Mouse (Mus musculus) erythroblast, embryonic 14.5 days (primary cell): ENCODE measurements around the gene Arnt2. TPM values are rescaled to one million over a fixed set of nuclear protein-coding genes. Genes with fewer than 3 reads are reported as not detected.

Experiments used
- H3K27me3 ChIP-seq: 2 replicates; pipeline ENCODE4 v1.6.1; 2012; ENCODE audit warnings: inconsistent platforms; ENCODE audit not compliant: control insufficient read depth
- H3K36me3 ChIP-seq: 2 replicates; pipeline ENCODE4 v1.6.1; 2012; ENCODE audit warnings: mild to moderate bottlenecking, inconsistent platforms; ENCODE audit not compliant: control insufficient read depth
- H3K4me1 ChIP-seq: 2 replicates; pipeline ENCODE4 v1.6.1; 2012; ENCODE audit warnings: inconsistent platforms; ENCODE audit not compliant: control insufficient read depth
- H3K4me3 ChIP-seq: replicated peaks from 2 replicates; pipeline ENCODE3; 2012; ENCODE audit warnings: moderate library complexity, mild to moderate bottlenecking, inconsistent platforms
- H3K9me3 ChIP-seq: 2 replicates; pipeline ENCODE4 v1.6.1; 2012; ENCODE audit warnings: low read length, inconsistent platforms, mixed read lengths; ENCODE audit not compliant: control insufficient read depth
- GATA1 ChIP-seq: IDR thresholded peaks from 2 replicates; pipeline ENCODE4 v1.6.1; 2012; ENCODE audit warnings: low read length, inconsistent platforms, mixed read lengths
- TAL1 ChIP-seq: IDR thresholded peaks from 3 replicates; pipeline ENCODE4 v1.6.1; 2012; ENCODE audit warnings: low read length, inconsistent platforms, mixed read lengths
- polyA plus RNA-seq: library from polyadenylated mRNA; stranded (reverse); fragments of >175 nt; gene quantifications from 2 replicates; pipeline ENCODE4 v1.2.3, GENCODE M21; 2012

Arnt2 gene
- polyA plus RNA-seq, 1 experiment: not detected

DNA sequence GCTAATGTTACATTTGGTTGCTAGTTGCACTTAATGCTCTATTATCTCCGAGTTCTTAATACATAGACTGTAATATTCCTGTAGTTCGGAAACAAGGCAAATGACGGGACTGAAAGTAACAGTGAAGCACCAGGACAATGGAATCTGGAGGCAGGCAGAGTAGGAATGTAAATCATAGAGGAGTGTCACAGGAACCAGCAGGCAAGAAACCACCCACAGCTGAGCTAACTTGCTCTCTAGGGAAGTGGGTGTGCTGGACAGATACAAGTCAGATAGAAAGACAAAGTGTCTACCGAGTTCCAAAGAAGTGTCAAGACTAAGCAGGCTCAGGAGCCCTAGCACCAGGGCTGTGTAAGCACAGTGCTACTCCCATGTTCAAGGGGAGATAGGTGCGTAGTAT is 32.6 kb downstream of the Arnt2 start:
- Histone ChIP-seq H3K9me3 (no peaks in the 10 kb centered on the region), H3K36me3 (no peaks in the 10 kb centered on the region), H3K4me1 (no peaks in the 10 kb centered on the region), H3K27me3 (no peaks in the 10 kb centered on the region), H3K4me3 (no peak overlapping the region)
- TF ChIP-seq TAL1 (no peak), GATA1 (no peak)

DNA sequence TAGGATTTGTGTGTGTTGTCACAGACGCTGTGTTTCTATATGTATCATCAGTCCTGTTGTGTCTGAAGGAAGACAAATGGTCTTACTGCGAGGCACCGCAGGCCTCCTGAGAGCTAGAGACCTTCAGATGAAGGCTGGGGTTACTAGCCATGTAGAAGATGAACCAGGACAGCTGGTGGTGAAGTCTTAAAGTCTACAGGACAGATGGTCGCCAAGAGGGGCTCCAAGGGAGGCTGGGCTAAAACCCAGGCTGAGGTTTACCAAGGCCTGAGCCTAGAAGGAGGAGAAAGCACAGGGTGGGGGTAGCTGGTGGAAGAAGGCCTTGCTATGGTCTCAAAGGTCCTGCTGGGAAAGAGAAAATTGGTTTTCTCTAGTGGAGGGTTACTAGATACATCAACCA is 36.3 kb downstream of the Arnt2 start:
- Histone ChIP-seq H3K4me1 (no peaks in the 10 kb centered on the region), H3K9me3 (no peaks in the 10 kb centered on the region), H3K27me3 (no peaks in the 10 kb centered on the region), H3K4me3 (no peak overlapping the region), H3K36me3 (no peaks in the 10 kb centered on the region)
- no peak for TF ChIP-seq TAL1
- TF ChIP-seq GATA1: no peak

DNA sequence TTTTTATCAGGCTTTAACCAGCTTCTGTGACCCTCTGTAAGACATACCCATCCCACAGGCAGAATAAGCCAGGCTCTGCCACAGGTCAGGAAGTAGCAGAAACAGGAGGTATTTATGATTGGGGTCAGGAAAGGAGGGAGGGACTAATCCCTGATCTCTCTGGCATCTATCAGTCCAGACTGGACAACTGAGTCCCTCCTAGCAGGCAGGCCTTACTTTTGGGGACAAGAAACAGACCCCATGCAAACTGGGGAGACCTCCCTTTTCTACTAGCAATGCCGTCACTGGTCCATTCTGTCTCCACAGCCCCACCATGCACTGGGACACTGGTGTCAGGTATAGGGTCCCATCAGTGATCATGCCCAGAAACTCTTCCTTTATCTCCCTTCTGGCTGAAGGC is 37.1 kb downstream of the Arnt2 start:
- H3K4me3 ChIP-seq: no peak overlapping the region
- H3K4me1 ChIP-seq: no peaks in the 10 kb centered on the region
- no peaks in the 10 kb centered on the region for H3K27me3 ChIP-seq

DNA sequence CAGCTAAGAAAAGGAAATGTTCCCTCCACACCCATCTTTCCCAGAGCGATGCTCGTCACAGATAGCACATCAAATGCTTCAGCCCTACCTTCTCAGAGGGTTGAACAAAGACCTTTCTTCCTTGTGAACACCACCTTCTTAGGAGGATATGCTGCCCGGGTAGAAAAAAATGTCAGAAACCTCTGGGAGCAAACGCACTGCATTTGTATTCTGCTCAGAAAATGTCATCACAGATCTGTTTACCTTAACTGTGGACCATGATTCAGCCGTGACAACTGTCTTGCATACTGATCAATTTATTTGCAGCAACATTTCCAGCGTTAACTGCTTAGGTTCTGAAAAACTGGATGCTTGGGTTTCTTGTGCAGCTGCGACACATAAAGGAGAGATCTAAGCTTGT is 37.7 kb downstream of the Arnt2 start:
- no peaks in the 10 kb centered on the region for H3K9me3 ChIP-seq
- TF ChIP-seq TAL1 (no peak), GATA1 (no peak)
- no peaks in the 10 kb centered on the region for H3K4me1 ChIP-seq
- no peaks in the 10 kb centered on the region for H3K27me3 ChIP-seq
- no peaks in the 10 kb centered on the region for H3K36me3 ChIP-seq
- no peak overlapping the region for H3K4me3 ChIP-seq

More for the DNA sequence above, 37.1 kb downstream of the Arnt2 start:
- TF ChIP-seq TAL1 (no peak), GATA1 (no peak)
- no peaks in the 10 kb centered on the region for H3K36me3 ChIP-seq
- H3K9me3 ChIP-seq: no peaks in the 10 kb centered on the region

DNA sequence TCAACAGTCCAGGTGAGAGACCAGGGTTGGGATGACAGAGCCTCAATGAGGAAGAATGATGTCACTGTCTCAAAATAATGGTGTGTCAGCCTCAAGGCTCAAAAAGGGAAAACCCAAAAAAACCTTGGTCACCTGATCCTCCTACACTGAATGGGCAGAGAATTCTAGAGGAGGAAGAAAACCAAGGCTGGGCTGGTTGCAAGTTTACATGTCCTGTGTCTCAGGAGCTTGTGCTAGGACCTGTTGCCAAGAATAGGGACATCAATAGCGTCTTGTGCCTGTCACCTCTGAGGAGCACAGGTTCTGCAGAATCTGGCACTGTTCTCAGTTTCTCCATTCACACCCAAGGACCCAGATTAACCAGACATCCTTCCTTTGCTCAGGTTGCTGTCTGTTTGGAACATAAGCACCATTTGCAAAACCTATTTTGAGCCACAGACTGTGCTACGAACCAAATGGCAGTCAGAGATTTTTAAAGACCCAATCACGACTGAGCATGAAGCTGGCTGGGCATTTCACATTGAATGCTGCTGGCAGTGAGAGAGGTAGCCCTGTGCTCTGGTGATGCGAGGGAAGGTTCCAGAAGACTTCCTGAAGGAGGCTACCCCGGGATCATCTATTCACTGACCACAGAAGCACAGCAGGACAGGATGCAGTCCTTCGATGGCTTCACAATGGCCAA is 38.9 kb downstream of the Arnt2 start:
- TF ChIP-seq TAL1 (no peak), GATA1 (no peak)
- H3K4me3 ChIP-seq: no peak overlapping the region
- no peaks in the 10 kb centered on the region for H3K4me1 ChIP-seq
- H3K27me3 ChIP-seq: no peaks in the 10 kb centered on the region
- H3K36me3 ChIP-seq: no peaks in the 10 kb centered on the region
- no peaks in the 10 kb centered on the region for H3K9me3 ChIP-seq

DNA sequence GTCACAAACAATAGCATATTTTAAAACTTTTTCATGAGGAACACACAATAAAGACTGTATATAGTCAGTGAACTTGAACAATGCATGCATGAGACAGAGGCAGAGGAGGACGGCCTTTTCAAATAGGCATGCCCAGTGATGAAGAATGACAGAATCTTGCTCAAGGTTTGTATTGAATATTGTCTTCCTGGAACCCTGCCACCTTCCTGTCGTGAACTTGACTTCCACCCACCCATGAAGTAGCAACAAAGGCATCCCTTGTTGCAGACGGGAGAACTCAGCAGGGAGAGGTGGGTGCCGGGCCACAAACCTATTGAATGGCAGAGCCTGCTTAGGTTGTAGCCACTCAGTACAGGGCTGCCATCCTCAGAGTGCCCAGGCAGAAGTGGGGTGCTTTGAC is 43.7 kb downstream of the Arnt2 start:
- no peak for TF ChIP-seq TAL1
- no peak for TF ChIP-seq GATA1
- Histone ChIP-seq H3K36me3 (no peaks in the 10 kb centered on the region), H3K4me1 (no peaks in the 10 kb centered on the region), H3K9me3 (no peaks in the 10 kb centered on the region), H3K27me3 (no peaks in the 10 kb centered on the region), H3K4me3 (no peak overlapping the region)

DNA sequence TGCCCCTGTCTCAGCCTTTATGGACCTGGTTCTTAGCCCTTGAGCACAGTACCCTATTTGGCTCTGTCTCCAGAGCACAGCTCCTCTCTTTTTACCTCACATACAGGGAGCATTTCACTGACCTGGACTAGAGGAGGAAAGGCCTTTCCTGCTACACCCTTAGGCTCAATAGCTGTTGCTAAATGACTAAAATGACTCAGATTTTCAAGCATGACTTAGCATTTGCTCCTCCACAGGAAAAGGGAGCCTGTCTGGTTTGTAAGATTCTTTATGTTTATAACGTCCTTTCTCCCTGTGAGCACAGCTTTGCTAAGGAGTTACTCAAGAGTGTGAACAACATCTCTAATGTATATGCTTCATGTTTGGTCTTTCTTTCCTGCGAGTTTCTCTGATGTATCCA is 47.3 kb downstream of the Arnt2 start:
- TF ChIP-seq TAL1 (no peak), GATA1 (no peak)
- Histone ChIP-seq H3K4me1 (no peaks in the 10 kb centered on the region), H3K27me3 (no peaks in the 10 kb centered on the region), H3K9me3 (no peaks in the 10 kb centered on the region), H3K4me3 (no peak overlapping the region), H3K36me3 (no peaks in the 10 kb centered on the region)

DNA sequence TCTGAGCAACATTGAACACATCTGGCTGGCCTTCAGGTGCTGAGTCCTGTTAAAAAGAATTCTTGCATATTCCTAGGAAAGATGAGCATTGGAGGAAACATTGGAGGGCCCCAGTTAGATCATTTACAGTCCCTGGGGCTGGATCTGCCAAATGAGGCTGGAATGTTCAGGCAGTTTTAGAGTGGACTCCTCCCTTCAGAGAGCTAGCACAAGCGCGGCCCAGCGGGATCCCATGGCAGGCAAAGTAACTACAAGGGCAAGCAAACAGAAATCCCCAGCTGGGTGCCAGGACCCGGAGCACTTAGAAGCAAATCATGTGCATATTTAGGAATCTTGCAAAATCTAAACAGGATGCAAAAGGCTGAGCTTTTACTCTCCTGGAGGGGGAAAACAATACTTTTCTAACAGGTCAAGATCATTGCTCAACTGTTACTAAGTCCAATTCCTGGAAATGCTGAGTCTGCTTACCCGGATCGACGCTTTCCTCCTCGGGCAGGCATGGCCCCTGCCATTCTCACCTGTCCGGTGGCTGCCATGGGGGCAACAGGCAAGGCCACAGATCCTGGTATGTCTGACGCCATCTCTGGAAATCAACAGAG is 48.8 kb downstream of the Arnt2 start:
- TF ChIP-seq TAL1 (no peak), GATA1 (no peak)
- Histone ChIP-seq H3K27me3 (no peaks in the 10 kb centered on the region), H3K4me1 (no peaks in the 10 kb centered on the region), H3K4me3 (no peak overlapping the region), H3K36me3 (no peaks in the 10 kb centered on the region), H3K9me3 (no peaks in the 10 kb centered on the region)

DNA sequence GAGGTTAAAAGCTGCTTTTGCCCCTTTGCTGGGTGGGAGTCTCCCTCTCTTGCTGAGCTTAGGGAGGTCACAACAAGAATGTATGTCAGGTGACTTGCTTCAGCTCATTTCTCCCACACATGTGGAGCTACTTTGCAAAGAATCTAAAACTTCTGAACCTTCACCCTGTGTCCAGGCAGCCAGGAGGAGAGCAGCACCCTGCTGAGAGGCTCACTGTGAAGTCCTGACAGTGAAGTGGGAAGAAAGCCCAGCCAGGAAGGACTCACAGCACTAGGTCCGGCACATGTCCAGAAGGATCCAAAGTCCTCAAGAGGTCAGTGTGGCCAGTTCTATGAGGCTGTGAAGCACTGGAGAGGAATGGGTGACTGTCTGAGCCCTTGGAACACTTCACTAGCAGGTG is 51.5 kb downstream of the Arnt2 start:
- no peaks in the 10 kb centered on the region for H3K36me3 ChIP-seq
- H3K4me1 ChIP-seq: no peaks in the 10 kb centered on the region
- TF ChIP-seq GATA1: no peak
- no peak for TF ChIP-seq TAL1
- H3K27me3 ChIP-seq: no peaks in the 10 kb centered on the region
- no peak overlapping the region for H3K4me3 ChIP-seq
- H3K9me3 ChIP-seq: no peaks in the 10 kb centered on the region
